Mouse (Mus musculus) lung, adult 2 months (tissue): Measurements from ENCODE around the gene Cfap221. TPM values are rescaled to one million over a fixed set of nuclear protein-coding genes. Genes with fewer than 3 reads are reported as not detected.

Experiments
- DNase-seq: peaks from one replicate; pipeline ENCODE4 v3.0.0; 2022
- H3K4me1 ChIP-seq: fragments of 200-500 bp; 2 replicates; pipeline ENCODE4 v1.6.1; 2011; ENCODE audit warnings: low read length; ENCODE audit not compliant: control insufficient read depth, insufficient read depth
- H3K4me3 ChIP-seq: fragments of 200-500 bp; replicated peaks from 2 replicates; pipeline ENCODE3; 2011; ENCODE audit warnings: low read depth, mild to moderate bottlenecking, control low read depth, low read length; ENCODE audit errors: extremely low read depth
- CTCF ChIP-seq: fragments of 200-500 bp; IDR thresholded peaks from 2 replicates; pipeline ENCODE4 v1.5.1; 2011; ENCODE audit warnings: mild to moderate bottlenecking, low read length, control low read depth; ENCODE audit not compliant: insufficient read depth
- POLR2A ChIP-seq: fragments of 200-500 bp; IDR thresholded peaks from 2 replicates; pipeline ENCODE4 v1.6.1; 2011; ENCODE audit warnings: low read depth, mild to moderate bottlenecking, control low read depth, low read length, borderline replicate concordance; ENCODE audit errors: extremely low read depth
- whole genome bisulfite sequencing: fragments of 180-500 bp; shearing (Covaris S2); methylation state at CpG from one replicate; pipeline ENCODE4 v1.1.7; 2018; 5-methylcytosine and 5-hydroxymethylcytosine counted together
- polyA plus RNA-seq: library from polyadenylated mRNA; depleted of rRNA; stranded (reverse); fragments of >200 nt; gene quantifications from 2 replicates; pipeline ENCODE4 v1.2.3, GENCODE M21; 2012

Gene Cfap221
- polyA plus RNA-seq, 1 experiment = 0.66 TPM

DNA sequence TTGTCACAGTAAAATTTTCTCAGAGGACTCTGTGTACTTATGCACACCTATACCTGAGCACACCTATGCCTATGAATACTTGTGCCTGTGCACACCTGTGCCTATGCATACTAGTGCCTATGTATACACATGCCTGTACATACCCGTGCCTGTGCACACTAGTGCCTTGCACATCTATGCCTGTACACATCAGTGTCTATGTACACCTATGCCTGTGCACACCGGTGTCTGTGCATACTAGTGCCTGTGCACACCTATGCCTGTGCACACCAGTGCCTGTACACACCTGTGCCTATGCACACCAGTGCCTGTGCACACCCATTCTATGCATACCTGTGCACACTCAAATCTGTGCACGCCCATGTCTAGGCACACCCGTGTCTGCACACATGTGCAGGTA lies 37.6 kb downstream of the Cfap221 start:
- WGBS = 91% methylated on average over 4 of the region's 4 CpGs
- DNase-seq = no peak
- Histone ChIP-seq H3K4me3 (no peak overlapping the region), H3K4me1 (no peaks in the 10 kb centered on the region)
- TF ChIP-seq POLR2A = no peak
- TF ChIP-seq CTCF = no peak

DNA sequence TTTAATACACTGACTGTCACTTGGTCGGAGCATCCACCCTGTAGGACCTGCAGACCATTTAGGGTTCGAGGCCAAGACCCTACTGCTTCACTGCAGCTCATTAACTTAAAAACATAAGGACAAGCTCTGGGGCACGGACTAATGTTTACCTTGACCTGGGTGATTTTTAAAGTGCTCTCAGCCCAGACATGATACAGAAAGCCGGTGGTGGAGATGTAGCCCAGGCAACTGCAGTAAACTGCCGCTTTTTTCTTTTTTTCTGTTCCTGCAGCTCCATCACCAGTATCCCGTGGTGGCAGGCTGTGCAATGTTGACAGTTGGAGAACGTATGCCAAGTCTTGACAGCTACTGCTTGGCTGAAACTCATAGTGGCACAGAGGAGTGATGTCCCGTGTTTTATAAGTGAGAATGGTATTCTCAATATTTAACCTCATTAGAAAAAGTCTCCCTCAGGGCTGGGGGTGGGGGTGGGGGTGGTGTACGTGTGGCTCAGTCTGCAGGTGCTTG lies 39.3 kb downstream of the Cfap221 start:
- WGBS = 37% methylated on average over 9 of the region's 9 CpGs
- DNase-seq = no peak
- TF ChIP-seq CTCF = no peak
- no peak for TF ChIP-seq POLR2A
- Histone ChIP-seq H3K4me3 (no peak overlapping the region), H3K4me1 (no peaks in the 10 kb centered on the region)

DNA sequence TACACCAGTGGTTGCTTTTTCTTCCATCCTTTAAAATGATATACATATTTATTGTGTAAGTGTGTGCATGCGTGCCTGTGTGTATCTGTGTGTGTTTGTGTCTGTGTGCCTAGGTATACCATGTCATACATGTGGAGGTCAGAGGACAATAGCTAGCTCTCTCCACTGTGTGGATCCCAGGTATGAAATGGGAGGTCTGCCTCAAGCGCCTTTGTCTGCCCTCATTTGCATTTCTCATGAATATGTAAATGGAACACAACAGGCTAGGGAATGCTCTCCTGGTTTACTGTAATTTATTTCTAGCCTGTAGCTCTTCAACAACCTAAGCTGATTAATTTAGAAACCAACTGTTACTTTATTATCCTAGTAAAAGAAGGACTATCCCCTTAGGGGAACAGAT lies 42.4 kb downstream of the Cfap221 start:
- 75% methylated on average over 2 of the region's 2 CpGs for WGBS
- TF ChIP-seq CTCF (no peak), POLR2A (no peak)
- Histone ChIP-seq H3K4me3 (no peak overlapping the region), H3K4me1 (no peaks in the 10 kb centered on the region)
- DNase-seq = no peak

DNA sequence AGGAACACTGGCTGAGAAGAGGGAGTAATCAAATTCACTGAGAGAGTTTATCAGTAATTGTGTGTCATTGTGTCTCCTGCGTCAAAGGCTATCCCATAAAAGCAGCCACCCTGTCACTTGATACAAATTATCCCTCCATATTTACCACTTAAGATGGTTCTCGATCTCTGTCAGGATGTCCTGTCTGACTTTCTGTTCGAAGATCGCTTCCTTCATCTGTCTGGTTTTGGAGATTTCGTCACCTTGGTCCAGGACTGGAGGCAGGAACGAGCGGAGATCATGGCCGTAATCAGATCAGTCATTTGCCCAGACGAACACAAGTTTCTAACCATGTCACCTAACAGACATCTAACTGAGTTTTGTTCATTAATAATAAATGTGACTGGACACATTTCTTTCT lies 43.6 kb downstream of the Cfap221 start:
- DNase-seq = no peak
- WGBS = 74% methylated on average over 9 of the region's 9 CpGs
- TF ChIP-seq CTCF (no peak), POLR2A (no peak)
- H3K4me3 ChIP-seq = no peak overlapping the region
- H3K4me1 ChIP-seq = no peaks in the 10 kb centered on the region

DNA sequence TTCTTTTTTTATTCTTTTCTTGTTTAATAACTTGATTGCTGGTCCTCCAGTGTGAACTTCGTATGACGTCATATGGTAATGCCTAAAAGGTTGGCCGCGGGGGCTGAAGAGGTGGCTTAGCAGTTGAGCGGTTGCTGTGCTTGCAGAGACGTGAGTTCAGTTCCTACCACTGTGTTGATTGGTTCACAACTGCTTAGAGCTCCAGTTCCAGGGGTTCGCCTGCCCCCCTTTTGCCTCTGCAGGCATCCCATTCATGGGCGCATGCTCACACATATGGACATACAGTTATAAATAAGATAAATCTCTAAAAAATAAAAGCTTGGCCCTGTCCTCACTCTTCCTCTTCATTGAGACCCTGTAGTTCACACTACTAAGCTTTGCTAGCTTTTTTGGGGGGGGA lies 46.9 kb downstream of the Cfap221 start:
- Histone ChIP-seq H3K4me1 (no peaks in the 10 kb centered on the region), H3K4me3 (no peak overlapping the region)
- no peak for DNase-seq
- TF ChIP-seq POLR2A (no peak), CTCF (no peak)
- 90% methylated on average over 8 of the region's 8 CpGs for WGBS

DNA sequence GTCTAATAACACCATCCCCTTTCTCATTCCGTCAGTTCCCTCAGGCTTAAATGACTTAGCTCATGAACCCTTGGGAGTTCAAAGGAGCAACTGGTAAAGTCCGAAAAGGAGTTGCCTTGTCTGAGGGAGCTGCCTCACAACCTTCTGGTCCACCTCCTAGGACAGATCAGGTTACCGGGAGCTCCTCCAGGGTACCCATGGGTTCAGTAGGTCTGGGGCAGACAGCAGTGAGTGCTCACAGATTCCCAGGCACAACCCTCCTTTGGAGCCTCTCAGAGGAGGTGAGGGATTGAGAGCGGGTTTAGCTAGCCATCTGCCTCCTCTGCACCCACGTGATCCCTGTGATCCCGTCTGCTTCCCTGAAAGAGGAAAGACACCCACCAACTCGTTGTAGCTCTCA lies 60.2 kb downstream of the Cfap221 start:
- 40% methylated on average over 7 of the region's 7 CpGs for WGBS
- Histone ChIP-seq H3K4me3 (no peak overlapping the region), H3K4me1 (no peaks in the 10 kb centered on the region)
- TF ChIP-seq CTCF (no peak), POLR2A (no peak)
- DNase-seq = no peak

DNA sequence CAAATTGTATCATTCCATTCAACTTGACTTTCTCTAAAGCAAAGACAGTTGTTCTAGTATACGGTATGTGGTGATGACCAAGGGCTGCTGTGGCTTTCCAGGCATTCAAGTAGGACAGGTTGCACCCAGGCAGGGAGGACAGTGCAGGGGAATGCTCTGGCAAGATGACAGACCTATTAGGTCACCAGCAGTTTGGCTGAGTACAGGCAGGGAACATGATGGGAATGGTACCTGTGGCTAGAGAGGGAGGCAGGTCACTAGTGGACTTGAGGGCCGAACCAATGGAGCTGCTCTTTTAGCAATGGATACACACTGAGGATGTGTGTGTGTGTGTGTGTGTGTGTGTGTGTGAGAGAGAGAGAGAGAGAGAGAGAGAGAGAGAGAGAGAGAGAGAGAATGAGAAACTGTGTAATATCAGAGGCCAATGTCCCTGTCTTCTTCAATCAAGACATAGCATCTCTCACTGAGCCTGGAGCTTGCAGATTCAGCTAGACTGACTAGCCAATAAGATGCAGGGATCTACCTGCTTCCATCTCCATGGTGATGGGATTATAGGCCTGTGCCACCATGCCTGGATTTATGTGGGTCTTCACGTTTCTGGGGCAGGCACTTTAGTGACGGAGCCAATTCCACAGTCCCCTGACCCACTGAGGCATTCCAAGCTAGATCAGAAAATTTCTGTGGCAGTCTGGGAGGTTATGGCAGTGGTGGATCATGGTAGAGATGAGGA lies 65.4 kb downstream of the Cfap221 start:
- TF ChIP-seq POLR2A (no peak), CTCF (no peak)
- WGBS = 85% methylated on average over 4 of the region's 4 CpGs
- DNase-seq = no peak
- Histone ChIP-seq H3K4me1 (no peaks in the 10 kb centered on the region), H3K4me3 (no peak overlapping the region)

DNA sequence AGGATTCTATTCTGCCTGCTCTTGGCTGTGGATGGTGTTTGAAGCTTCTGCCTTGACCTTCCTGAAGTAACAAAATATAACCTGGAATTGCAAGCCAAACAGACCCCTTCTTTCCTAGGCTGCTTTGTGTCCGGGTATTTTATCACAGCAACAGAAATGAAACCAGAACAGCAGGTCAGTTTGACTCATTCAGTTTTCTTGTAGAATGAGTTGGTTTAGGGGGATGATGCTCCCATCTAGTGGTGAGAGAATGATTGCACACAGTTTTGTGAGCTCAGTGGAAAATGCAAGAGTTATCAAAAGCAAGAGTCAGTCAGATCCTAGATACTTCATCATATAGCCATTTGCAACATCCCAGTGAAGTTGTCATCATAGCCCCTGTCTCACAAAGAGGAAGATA lies 67.3 kb downstream of the Cfap221 start:
- Histone ChIP-seq H3K4me1 (no peaks in the 10 kb centered on the region), H3K4me3 (no peak overlapping the region)
- TF ChIP-seq POLR2A = no peak
- TF ChIP-seq CTCF = no peak
- DNase-seq = no peak
- 33% methylated on average over 1 of the region's 1 CpGs for WGBS

DNA sequence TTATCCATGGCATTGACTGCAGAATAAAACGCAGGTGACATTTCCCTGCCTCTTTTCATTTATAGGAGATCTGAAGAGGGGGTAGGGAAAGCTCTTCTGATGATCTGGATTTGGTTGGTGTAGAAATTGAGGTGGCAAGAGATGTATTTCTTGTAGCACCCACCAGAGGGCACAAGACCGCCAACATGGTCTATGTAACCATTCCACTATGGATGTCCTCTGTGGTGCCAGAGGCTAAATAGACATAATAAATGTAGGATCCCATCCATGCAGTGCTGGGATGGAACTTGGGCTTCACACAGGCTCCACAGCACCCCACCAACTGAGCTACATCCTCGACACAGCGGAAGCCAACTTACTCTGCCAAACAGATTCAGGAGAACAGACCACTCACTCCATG lies 77.7 kb downstream of the Cfap221 start:
- Histone ChIP-seq H3K4me1 (no peaks in the 10 kb centered on the region), H3K4me3 (no peak overlapping the region)
- no peak for DNase-seq
- TF ChIP-seq CTCF = 0 out of 2 replicates have a peak, but pooled peaks have one; percentile 18
- no peak for TF ChIP-seq POLR2A
- 66% methylated on average over 4 of the region's 4 CpGs for WGBS

DNA sequence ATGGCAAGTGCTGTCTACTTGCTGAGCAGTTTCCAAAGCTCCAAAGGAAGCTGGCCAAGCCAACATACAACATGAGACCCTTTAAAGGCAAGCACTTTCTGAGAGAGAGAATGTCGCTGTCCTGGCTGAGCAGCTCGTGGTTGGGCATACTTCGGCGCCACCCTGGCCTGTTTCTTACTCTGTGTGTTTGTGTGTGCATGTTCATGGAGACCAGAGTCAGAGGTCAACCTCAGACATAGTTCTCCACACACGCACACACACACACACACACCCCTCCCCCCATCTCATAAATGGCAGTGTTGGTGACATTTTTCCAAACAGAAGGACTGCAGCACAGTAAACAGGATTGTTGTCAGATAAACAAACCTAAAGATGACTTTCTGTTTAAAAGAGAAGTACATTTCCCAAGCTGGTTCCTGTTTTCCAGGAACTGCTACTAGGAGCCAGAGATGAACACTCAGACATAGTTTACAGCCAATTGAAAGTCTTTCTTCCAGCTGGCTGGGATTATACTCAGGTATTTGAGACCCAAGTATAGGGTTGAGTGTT lies 80.1 kb downstream of the Cfap221 start:
- Histone ChIP-seq H3K4me1 (no peaks in the 10 kb centered on the region; the same call in 1 of the 2 replicates), H3K4me3 (no peak overlapping the region)
- WGBS = 51% methylated on average over 5 of the region's 5 CpGs
- no peak for DNase-seq
- TF ChIP-seq POLR2A = no peak
- no peak for TF ChIP-seq CTCF
